Mouse (Mus musculus): ENCODE data around the gene Gnb1.

GRCm38 (mm10) chr4:155473319-155473718 is 17.8 kb upstream of the Gnb1 start:
- no peak for TF ChIP-seq CTCF (IDR thresholded peaks at IDR 0.05; ENCODE audit: low read depth, low read length)
- TF ChIP-seq POLR2A (IDR thresholded peaks at IDR 0.05; ENCODE audit: insufficient read depth, low read length), result no peak
